Mouse (Mus musculus): ENCODE results near the gene Ppp4r3a. TPM values are rescaled to one million over a fixed set of nuclear protein-coding genes. Genes with fewer than 3 reads are reported as not detected.

The Ppp4r3a gene
- polyA plus RNA-seq, 1 experiment: 28.6 TPM

DNA sequence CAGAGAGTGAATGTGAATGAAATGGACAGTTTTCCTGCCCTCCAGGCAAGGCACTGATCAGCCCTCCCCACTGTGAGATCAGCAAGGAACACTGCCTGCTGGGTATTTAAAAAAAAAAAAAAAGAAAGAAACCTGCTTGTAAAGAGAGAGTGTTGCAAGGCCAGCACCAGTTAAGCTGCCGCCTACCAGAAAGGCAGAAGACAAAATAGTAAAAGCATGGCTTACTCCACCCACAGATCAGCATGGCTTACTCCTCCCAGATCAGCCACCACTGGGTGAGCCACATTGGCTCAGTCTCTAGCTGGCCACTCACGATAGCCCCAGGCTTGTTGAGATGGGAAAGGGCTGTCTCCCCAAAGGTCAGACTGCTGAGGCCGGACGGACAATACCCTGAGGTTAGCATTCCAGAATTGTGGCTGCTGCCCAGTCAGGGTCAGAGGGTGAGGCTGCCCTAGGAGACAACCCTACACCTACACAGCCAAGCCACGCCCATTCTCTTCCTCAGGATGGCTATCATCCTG is 87.1 kb downstream of the Ppp4r3a start:
- Histone ChIP-seq H3K4me3 (ENCODE audit: insufficient read depth, low read length) (no peak overlapping the region), H3K4me1 (ENCODE audit: control insufficient read depth, insufficient read depth, low read length) (peaks cover 17% of the 10 kb centered on the region), H3K27ac (ENCODE audit: insufficient read depth, low read length) (peak overlapping the region; percentile 31; the same call in 1 of the 2 replicates)
- TF ChIP-seq POLR2A (IDR thresholded peaks at IDR 0.05; ENCODE audit: extremely low read depth, insufficient read depth, low read length) (no peak), CTCF (IDR thresholded peaks at IDR 0.05; ENCODE audit: extremely low read depth, insufficient read depth, low read length) (no peak)

DNA sequence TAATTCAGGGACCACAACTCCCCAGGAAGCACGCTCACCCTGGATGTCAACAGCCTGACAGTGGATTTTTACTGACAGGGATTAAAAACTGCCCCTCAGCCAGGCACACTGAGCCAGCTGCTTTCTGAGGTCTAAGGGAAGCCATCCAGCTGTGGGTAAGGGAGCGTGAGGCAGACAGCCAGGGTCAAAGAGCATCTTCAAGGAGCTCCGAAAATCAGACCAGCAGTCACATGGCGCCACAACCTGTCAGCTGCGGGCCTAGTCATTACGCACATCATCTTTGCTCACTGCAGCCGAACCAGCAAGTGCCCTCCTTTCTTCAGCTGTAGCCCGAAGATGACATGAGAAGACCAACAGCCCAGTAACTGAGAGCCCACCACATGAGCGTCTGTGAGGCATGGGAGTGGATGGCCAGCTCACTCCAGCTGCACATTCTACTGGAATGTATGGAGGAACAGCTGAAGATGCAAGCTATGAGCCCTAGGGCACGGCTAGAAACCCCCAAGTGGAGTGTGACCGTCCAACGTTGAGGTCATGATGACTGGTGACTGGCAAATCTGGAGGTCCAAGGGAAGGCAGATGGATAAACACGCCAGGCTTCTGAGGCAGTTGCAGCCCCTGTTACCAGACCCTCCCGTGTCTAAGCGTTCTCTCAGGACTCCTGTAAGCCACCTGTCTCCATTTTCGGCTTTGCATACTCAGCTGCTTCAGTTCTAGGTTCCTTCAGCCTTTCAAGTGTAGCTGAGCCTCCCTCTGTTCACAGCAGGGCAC is 87.7 kb downstream of the Ppp4r3a start:
- peak overlapping the region; percentile 31; the same call in 1 of the 2 replicates for H3K27ac ChIP-seq (ENCODE audit: insufficient read depth, low read length)
- no peak for TF ChIP-seq POLR2A (IDR thresholded peaks at IDR 0.05; ENCODE audit: extremely low read depth, insufficient read depth, low read length)
- TF ChIP-seq CTCF (IDR thresholded peaks at IDR 0.05; ENCODE audit: extremely low read depth, insufficient read depth, low read length): no peak

DNA sequence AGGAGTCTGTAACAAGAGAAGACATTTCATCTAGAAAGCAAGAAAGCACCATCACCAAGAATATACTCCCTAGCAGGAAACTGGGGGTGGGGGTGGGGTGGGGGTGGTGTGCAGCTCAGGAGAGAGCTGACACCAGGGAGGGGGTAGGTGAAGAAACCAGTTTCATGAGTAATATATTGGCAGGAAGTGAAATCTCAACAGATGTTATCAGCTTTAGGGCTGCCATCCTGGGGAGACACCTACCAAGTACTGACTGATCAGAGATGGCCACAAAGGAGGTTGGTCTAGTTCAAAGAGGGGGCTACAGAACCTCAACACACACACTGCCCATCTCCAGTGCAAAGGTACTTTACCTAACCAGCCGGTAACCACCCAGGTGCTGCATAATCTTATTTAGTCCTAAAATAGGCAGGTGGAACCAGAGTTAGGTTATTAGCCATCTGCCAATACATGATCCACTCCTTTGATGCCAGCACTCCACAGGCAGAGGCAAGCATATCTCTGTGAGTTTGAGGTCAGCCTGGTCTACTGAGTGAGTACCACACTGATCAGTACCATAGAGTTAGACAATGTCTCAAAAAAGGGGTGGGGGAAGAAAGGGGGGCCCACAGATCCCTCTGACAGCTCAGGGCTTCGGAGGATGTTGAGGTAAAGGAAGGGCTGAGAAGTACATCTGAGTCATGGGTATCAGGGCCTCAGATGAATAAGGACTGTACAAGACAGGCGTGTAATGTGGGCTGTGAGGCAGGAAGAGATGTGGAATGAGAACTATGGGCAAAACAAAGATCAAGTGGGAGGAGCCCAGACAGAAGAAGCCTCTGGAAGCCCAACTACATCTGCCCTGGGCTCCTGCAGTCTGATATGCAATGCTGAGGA is 89.1 kb downstream of the Ppp4r3a start:
- H3K4me1 ChIP-seq (ENCODE audit: control insufficient read depth, insufficient read depth, low read length): peaks cover 22% of the 10 kb centered on the region
- H3K4me3 ChIP-seq (ENCODE audit: insufficient read depth, low read length): no peak overlapping the region
- H3K27ac ChIP-seq (ENCODE audit: insufficient read depth, low read length): no peak overlapping the region
- TF ChIP-seq POLR2A (IDR thresholded peaks at IDR 0.05; ENCODE audit: extremely low read depth, insufficient read depth, low read length): no peak

More for the DNA sequence above, 87.7 kb downstream of the Ppp4r3a start:
- Histone ChIP-seq H3K4me3 (ENCODE audit: insufficient read depth, low read length) (no peak overlapping the region), H3K4me1 (ENCODE audit: control insufficient read depth, insufficient read depth, low read length) (peaks cover 18% of the 10 kb centered on the region)

DNA sequence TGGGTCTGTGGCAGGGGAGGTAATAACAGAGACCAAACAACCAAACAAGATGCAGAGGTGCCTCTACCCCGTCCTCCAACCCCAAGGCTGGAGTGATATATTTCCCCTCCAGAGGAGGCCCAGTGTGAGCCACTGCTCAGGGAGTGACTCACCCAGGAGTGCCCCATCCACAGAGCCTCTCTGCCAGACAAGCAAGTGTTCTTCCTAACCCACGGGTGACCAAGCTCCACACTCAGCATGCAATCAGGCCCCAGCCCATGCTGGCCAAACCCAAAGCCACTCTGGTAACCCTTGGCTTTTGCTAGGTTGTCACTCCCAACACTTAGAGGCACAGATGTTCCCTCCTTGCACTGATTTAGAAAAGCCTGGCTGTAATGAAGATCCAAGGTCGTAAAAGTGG is 90.4 kb downstream of the Ppp4r3a start:
- peaks cover 27% of the 10 kb centered on the region for H3K4me1 ChIP-seq (ENCODE audit: control insufficient read depth, insufficient read depth, low read length)
- no peak for TF ChIP-seq CTCF (IDR thresholded peaks at IDR 0.05; ENCODE audit: extremely low read depth, insufficient read depth, low read length)
- TF ChIP-seq POLR2A (IDR thresholded peaks at IDR 0.05; ENCODE audit: extremely low read depth, insufficient read depth, low read length): no peak
- H3K4me3 ChIP-seq (ENCODE audit: insufficient read depth, low read length): no peak overlapping the region
- no peak overlapping the region for H3K27ac ChIP-seq (ENCODE audit: insufficient read depth, low read length)

DNA sequence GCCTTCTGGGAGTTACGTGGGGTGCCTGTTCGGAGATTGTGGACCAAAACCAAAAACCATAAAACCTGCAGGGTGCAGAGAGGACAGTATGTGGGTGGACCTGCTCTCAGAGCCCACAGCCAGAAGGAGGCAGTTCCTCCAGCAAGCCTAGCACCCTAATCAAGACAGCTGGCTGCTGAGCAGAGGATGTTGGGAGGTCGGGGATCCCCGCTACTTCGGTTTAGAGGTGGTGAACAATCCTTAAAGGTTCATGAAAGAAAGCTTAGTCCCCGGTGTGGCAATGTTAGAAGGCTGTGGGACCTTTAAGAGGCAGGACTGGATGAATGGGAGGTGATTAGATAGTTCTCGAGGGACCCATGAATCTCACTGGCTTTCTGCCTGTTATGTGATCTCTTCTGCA is 91.0 kb downstream of the Ppp4r3a start:
- H3K4me1 ChIP-seq (ENCODE audit: control insufficient read depth, insufficient read depth, low read length): peaks cover 27% of the 10 kb centered on the region

DNA sequence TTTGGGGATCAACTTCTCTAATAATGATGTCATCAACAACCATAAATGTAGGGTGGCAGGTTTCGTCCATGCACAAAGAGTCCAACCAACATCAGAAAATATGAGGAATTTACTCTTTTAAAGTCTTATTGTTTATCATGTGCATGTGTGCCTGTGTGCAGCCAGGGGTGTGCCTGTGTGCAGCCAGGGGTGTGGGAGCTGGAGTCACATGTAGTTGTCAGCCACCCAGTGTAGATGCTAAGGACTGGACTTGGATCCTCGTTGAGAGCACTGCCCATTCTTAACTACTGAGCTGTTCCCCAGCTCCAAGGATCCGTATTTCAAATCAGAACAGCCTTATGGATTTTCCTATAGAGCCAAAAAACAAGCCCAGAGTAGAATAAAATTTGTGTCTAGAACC is 92.4 kb downstream of the Ppp4r3a start:
- H3K4me1 ChIP-seq (ENCODE audit: control insufficient read depth, insufficient read depth, low read length): peaks cover 30% of the 10 kb centered on the region
- H3K27ac ChIP-seq (ENCODE audit: insufficient read depth, low read length): no peak overlapping the region
- TF ChIP-seq POLR2A (IDR thresholded peaks at IDR 0.05; ENCODE audit: extremely low read depth, insufficient read depth, low read length) (no peak), CTCF (IDR thresholded peaks at IDR 0.05; ENCODE audit: extremely low read depth, insufficient read depth, low read length) (no peak)
- no peak overlapping the region for H3K4me3 ChIP-seq (ENCODE audit: insufficient read depth, low read length)

More for the DNA sequence above, 91.0 kb downstream of the Ppp4r3a start:
- H3K27ac ChIP-seq (ENCODE audit: insufficient read depth, low read length): no peak overlapping the region
- H3K4me3 ChIP-seq (ENCODE audit: insufficient read depth, low read length): no peak overlapping the region
- TF ChIP-seq POLR2A (IDR thresholded peaks at IDR 0.05; ENCODE audit: extremely low read depth, insufficient read depth, low read length) (no peak), CTCF (IDR thresholded peaks at IDR 0.05; ENCODE audit: extremely low read depth, insufficient read depth, low read length) (no peak)

DNA sequence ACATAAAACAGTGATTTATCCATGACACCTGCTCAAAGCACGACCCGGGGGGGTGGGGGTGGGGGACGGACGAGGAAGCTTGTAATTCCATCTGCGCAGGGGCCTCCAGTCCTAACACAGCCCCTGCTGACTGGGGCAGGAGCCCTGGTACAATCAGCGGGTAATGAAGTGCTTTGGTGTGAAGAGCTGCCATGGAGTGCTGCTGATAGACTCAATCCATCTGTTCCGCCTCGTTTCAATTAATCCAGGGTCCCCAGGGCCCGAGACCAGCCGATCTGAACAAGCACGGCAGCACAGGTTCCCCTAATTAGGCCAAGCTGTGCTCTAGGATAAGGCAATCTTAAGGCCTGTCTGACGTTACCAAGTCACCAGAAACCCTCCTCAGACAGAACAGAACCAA is 93.2 kb downstream of the Ppp4r3a start:
- peaks cover 22% of the 10 kb centered on the region for H3K4me1 ChIP-seq (ENCODE audit: control insufficient read depth, insufficient read depth, low read length)

DNA sequence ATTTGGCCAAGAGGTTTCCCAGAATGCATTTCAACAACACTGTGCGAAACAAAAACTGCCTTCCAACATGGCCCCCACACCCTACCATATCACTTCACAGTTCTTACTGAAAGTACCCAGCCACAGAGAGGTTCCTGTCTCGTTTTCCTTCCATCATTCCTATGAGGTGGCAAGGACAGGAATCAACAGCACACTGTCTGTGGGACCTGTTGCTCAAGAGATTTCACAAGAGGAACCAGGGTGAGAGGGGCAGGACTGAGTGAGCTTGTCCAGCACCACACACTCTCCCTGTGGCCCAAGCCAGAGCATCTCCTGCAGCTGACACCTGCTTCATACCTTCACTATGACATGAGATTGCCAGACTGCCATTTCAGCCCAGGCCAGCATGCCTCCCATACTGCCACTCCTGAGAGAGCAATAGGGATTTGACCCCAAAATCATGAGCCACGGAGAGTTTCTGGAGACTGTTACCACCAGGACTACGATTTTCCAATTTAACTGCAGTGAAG is 93.7 kb downstream of the Ppp4r3a start:
- TF ChIP-seq POLR2A (IDR thresholded peaks at IDR 0.05; ENCODE audit: extremely low read depth, insufficient read depth, low read length): no peak
- TF ChIP-seq CTCF (IDR thresholded peaks at IDR 0.05; ENCODE audit: extremely low read depth, insufficient read depth, low read length): no peak
- peak overlapping the region; percentile 69 for H3K27ac ChIP-seq (ENCODE audit: insufficient read depth, low read length)
- H3K4me1 ChIP-seq (ENCODE audit: control insufficient read depth, insufficient read depth, low read length): peaks cover 26% of the 10 kb centered on the region
- no peak overlapping the region for H3K4me3 ChIP-seq (ENCODE audit: insufficient read depth, low read length)

More for the DNA sequence above, 93.2 kb downstream of the Ppp4r3a start:
- Histone ChIP-seq H3K27ac (ENCODE audit: insufficient read depth, low read length) (no peak overlapping the region), H3K4me3 (ENCODE audit: insufficient read depth, low read length) (no peak overlapping the region)
- TF ChIP-seq POLR2A (IDR thresholded peaks at IDR 0.05; ENCODE audit: extremely low read depth, insufficient read depth, low read length): no peak
- TF ChIP-seq CTCF (IDR thresholded peaks at IDR 0.05; ENCODE audit: extremely low read depth, insufficient read depth, low read length): no peak

Other genes with a start within 250 kb of the Ppp4r3a start
- gene Gpr68, start 175.5 kb downstream of the Ppp4r3a start, polyA plus RNA-seq (2012; rRNA removed): 11.0 and 11.6 TPM in 2 replicates
- gene Ccdc88c, start 54.6 kb downstream of the Ppp4r3a start, polyA plus RNA-seq (2012; rRNA removed): 19.1 and 20.9 TPM in 2 replicates